Mouse (Mus musculus) stomach, postnatal 0 days (tissue): ENCODE measurements at regions not wholly inside any gene's neighbourhood (a gene's known extent, or its start where the extent isn't known, plus 50 kb on each side); places are given as distances from the start of the nearest gene placed in this dataset.

Source experiments
- ATAC-seq: fragments of 200-750 bp; cut with Nextera tagmentation; 2 replicates; pipeline ENCODE4 v1.8.0; 2017; ENCODE audit not compliant: low FRiP score, low TSS enrichment
- DNase-seq: peaks from one replicate; pipeline ENCODE4 v3.0.0-alpha.2; 2016; ENCODE audit warnings: low spot score
- H3K27ac ChIP-seq: fragments of 300-500 bp; sonication (generic); replicated peaks from 2 replicates; pipeline ENCODE4 v1.5.1; 2014; ENCODE audit warnings: mild to moderate bottlenecking, control low read depth
- H3K27me3 ChIP-seq: fragments of 300-500 bp; sonication (generic); 2 replicates; pipeline ENCODE4 v1.6.1; 2014; ENCODE audit warnings: low read length; ENCODE audit not compliant: control insufficient read depth, insufficient read depth
- H3K36me3 ChIP-seq: fragments of 300-500 bp; sonication (generic); 2 replicates; pipeline ENCODE4 v1.6.1; 2014; ENCODE audit warnings: low read length, mixed read lengths; ENCODE audit not compliant: control insufficient read depth, insufficient read depth
- H3K4me1 ChIP-seq: fragments of 300-500 bp; sonication (generic); replicated peaks from 2 replicates; pipeline ENCODE4 v1.6.1; 2014; ENCODE audit warnings: antibody characterized with exemption; ENCODE audit not compliant: control insufficient read depth, insufficient read depth
- H3K4me2 ChIP-seq: fragments of 300-500 bp; sonication (generic); replicated peaks from 2 replicates; pipeline ENCODE4 v1.6.1; 2014; ENCODE audit warnings: low read depth, mild to moderate bottlenecking, control low read depth, moderate library complexity
- H3K4me3 ChIP-seq: fragments of 300-500 bp; sonication (generic); 2 replicates; pipeline ENCODE4 v1.5.1; 2014; ENCODE audit warnings: low read depth, low read length, control low read depth
- H3K9ac ChIP-seq: fragments of 300-500 bp; sonication (generic); 2 replicates; pipeline ENCODE4 v1.6.1; 2014; ENCODE audit warnings: mild to moderate bottlenecking, low read length, control low read depth, mixed read lengths
- H3K9me3 ChIP-seq: fragments of 300-500 bp; sonication (generic); 2 replicates; pipeline ENCODE4 v1.6.1; 2016; ENCODE audit warnings: low read length; ENCODE audit not compliant: control insufficient read depth
- CTCF ChIP-seq: IDR thresholded peaks from 2 replicates; pipeline ENCODE4 v1.5.1; 2016; ENCODE audit warnings: antibody characterized with exemption, low read depth, mild to moderate bottlenecking, moderate library complexity
- EP300 ChIP-seq: optimal IDR thresholded peaks from 2 replicates; pipeline ENCODE3; 2016; ENCODE audit warnings: antibody characterized with exemption
- WGBS: fragments of 180-500 bp; shearing (Covaris S2); extraction: QIAGEN DNeasy Blood & Tissue Kit; methylation state at CpG from one replicate; pipeline ENCODE4 v1.1.7; 2014; 5-methylcytosine and 5-hydroxymethylcytosine counted together

DNA sequence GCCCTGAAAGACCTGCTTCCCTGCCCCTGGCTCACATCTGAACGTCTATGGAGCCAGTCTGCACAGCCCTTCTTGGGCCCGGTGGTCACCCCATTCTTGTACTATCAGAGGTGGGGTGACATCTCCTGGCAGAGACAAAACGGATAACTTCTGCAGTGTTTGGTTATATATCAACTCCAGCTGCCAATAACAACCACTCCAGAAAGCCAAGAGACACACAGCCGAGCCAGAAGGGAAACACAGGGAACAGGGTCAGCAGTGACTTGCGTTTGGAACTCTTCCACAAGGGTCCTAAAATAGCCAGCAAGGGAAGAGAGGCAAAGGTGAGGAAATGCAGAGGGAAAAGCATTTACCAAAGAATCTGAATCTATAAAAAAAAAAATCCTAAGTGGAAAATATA, 143.5 kb upstream of the A530016L24Rik start:
- Histone ChIP-seq H3K9ac (no peak overlapping the region), H3K4me3 (no peak overlapping the region), H3K27ac (no peak overlapping the region), H3K4me1 (peaks cover 4% of the 10 kb centered on the region; the same call in 1 of the 2 replicates), H3K36me3 (no peaks in the 10 kb centered on the region), H3K9me3 (no peaks in the 10 kb centered on the region), H3K4me2 (no peak overlapping the region), H3K27me3 (no peaks in the 10 kb centered on the region)
- ATAC-seq (no peak), DNase-seq (no peak)
- 52% methylated on average over 5 of the region's 5 CpGs for WGBS
- TF ChIP-seq EP300 (no peak), CTCF (no peak)

DNA sequence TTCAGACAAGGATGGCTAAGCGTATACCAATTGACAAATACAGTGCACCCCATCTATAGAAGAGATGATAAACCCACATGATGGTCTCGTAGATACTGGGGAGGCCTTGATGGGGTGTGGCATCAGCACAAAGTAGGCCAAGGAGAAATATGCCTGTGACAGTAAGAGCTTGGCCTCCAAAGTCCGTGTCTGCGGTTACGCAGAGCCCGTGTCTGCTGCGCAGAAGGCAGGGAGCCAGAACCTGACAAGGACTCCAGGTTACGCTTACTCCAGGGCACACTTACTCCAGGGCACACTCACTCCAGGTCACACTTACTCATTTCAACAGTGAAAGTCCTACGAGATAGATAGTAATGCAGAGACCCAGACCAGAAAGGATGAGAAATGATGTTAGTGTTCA, 141.1 kb upstream of the A530016L24Rik start:
- 95% methylated on average over 9 of the region's 9 CpGs for WGBS
- Histone ChIP-seq H3K4me2 (no peak overlapping the region), H3K27ac (no peak overlapping the region), H3K9ac (no peak overlapping the region), H3K4me1 (peaks cover 4% of the 10 kb centered on the region; the same call in 1 of the 2 replicates), H3K9me3 (no peaks in the 10 kb centered on the region), H3K36me3 (no peaks in the 10 kb centered on the region), H3K27me3 (no peaks in the 10 kb centered on the region), H3K4me3 (no peak overlapping the region)
- DNase-seq (no peak), ATAC-seq (no peak)
- TF ChIP-seq CTCF: no peak
- no peak for TF ChIP-seq EP300

DNA sequence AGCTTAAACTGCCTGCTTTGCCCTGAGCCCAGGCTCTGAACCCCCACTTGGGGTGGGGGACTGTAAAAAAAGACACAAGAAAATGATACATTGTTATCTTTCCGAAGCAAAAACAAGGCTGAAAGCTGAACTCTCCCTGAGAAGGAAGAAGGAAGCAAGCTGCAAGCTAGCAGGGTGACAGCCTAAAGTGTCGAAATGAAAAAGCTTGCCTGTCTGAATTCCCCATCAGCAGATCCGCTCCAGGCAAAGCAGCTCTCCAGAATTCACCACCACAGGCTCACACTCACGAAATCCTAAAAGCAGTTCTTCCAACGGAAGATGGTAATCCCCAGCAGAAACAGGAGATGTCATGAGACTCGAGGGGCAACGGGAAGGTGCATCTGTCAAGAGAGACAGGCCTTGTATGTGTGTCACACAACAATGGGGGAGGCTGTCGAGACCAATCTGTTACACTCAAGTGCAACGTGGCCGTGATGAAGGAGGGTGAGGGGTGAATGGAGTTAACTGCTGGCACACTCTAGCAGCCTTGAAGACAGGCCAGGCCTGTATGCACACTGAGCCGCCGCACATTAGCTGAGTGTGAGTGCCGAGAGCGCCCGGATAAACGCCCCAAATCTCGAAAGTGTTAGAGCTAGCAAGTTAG, 139.5 kb upstream of the A530016L24Rik start:
- H3K9me3 ChIP-seq: no peaks in the 10 kb centered on the region
- no peak for TF ChIP-seq CTCF
- no peak for TF ChIP-seq EP300
- DNase-seq (no peak), ATAC-seq (no peak)
- no peak overlapping the region for H3K4me2 ChIP-seq
- H3K36me3 ChIP-seq: no peaks in the 10 kb centered on the region
- no peaks in the 10 kb centered on the region for H3K27me3 ChIP-seq
- WGBS: 31% methylated on average over 17 of the region's 17 CpGs
- H3K9ac ChIP-seq: no peak overlapping the region
- H3K4me1 ChIP-seq: peaks cover 4% of the 10 kb centered on the region; the same call in 1 of the 2 replicates
- no peak overlapping the region for H3K4me3 ChIP-seq
- peak overlapping the region; percentile 46 for H3K27ac ChIP-seq

DNA sequence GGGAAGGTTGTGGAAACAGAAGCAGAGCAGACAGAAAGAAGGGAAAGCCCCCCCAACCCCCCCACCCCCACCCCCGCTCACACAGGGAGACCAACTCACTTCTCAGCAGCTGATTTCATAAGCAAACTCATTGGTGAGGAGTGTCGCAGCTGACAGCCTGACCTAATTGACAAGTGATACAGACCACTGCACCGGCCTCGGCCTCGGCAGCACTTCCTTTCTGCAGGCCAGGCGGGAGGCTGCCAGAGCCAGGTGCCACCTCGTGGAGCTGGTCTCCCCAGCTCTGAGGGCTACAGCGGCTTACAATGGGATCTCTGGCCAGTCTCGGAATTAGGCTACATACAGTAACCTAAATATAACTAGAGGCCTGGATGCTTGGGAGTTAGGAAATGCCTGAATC, 138.5 kb upstream of the A530016L24Rik start:
- Histone ChIP-seq H3K36me3 (no peaks in the 10 kb centered on the region), H3K4me3 (no peak overlapping the region), H3K9me3 (no peaks in the 10 kb centered on the region), H3K4me2 (no peak overlapping the region), H3K27me3 (no peaks in the 10 kb centered on the region), H3K4me1 (peaks cover 4% of the 10 kb centered on the region; the same call in 1 of the 2 replicates), H3K27ac (no peak overlapping the region), H3K9ac (no peak overlapping the region)
- ATAC-seq (no peak), DNase-seq (no peak)
- 0 out of 2 replicates have a peak, but pooled peaks have one; percentile 2 for TF ChIP-seq CTCF
- no peak for TF ChIP-seq EP300
- 33% methylated on average over 9 of the region's 9 CpGs for WGBS

DNA sequence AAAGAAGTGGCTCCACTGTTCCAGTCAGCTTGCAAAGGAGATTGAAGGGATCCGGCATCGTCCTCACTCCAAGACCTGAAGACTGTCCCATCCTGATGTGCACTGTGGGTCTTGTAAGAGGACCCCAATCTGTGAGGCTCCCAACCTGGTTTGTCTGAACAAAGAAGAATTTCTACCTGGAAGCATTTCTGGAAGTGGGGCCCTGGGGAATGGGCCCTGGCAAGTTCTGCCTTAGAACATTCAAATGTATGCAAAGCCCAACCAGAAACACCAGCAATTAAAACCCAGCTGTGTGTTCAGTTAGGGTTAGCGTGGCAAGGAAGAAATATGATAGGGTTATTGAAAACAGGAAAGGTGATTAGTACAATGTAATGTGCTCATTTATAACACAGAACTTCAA, 125.9 kb upstream of the A530016L24Rik start:
- Histone ChIP-seq H3K4me1 (no peaks in the 10 kb centered on the region), H3K27ac (no peak overlapping the region), H3K27me3 (no peaks in the 10 kb centered on the region), H3K36me3 (no peaks in the 10 kb centered on the region), H3K4me3 (no peak overlapping the region), H3K4me2 (no peak overlapping the region), H3K9ac (no peak overlapping the region), H3K9me3 (no peaks in the 10 kb centered on the region)
- 77% methylated on average over 3 of the region's 3 CpGs for WGBS
- DNase-seq (no peak), ATAC-seq (no peak)
- no peak for TF ChIP-seq CTCF
- no peak for TF ChIP-seq EP300

DNA sequence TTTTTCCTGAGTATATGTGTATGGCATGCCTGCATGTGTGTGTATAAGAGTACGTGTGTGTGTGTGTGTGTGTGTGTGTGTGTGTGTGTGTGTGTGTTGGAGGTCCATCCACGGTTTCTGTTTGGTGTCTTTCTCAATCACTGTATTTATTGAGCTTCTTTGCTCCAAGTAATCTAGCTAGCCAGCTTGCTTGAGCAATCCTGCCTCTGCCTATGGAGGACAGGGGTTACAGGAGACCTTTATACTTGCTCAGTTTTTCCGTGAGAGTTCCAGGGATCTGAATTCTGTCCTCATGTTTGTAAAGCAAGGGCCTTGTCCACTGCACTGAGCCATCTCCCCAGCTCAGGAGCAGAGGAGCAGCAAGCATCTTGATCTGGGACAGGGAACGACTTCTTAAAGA, 122.0 kb upstream of the A530016L24Rik start:
- Histone ChIP-seq H3K4me1 (no peaks in the 10 kb centered on the region), H3K9me3 (no peaks in the 10 kb centered on the region), H3K4me2 (no peak overlapping the region), H3K36me3 (no peaks in the 10 kb centered on the region), H3K9ac (no peak overlapping the region), H3K27ac (no peak overlapping the region), H3K4me3 (no peak overlapping the region), H3K27me3 (no peaks in the 10 kb centered on the region)
- DNase-seq (no peak), ATAC-seq (no peak)
- 73% methylated on average over 4 of the region's 4 CpGs for WGBS
- TF ChIP-seq CTCF (no peak), EP300 (no peak)
